Mouse (Mus musculus) midbrain, embryonic 14.5 days (tissue): ENCODE measurements around the gene Adamts14. TPM values are rescaled to one million over a fixed set of nuclear protein-coding genes. Genes with fewer than 3 reads are reported as not detected.

Experiments used
- ATAC-seq: fragments of 200-750 bp; cut with Nextera tagmentation; 2 replicates; pipeline ENCODE4 v1.8.0; 2017; ENCODE audit warnings: moderate number of reproducible peaks, moderate library complexity; ENCODE audit not compliant: low FRiP score, low TSS enrichment
- DNase-seq: peaks from one replicate; pipeline ENCODE4 v3.0.0-alpha.2; 2015
- H3K27ac ChIP-seq: fragments of 300-500 bp; sonication (generic); replicated peaks from 2 replicates; pipeline ENCODE4 v1.5.1; 2014; ENCODE audit warnings: mild to moderate bottlenecking, low read depth, low read length, moderate library complexity
- H3K27me3 ChIP-seq: fragments of 300-500 bp; sonication (generic); 2 replicates; pipeline ENCODE4 v1.6.1; 2014; ENCODE audit warnings: low read length, control low read depth, mixed read lengths; ENCODE audit not compliant: control insufficient read depth, insufficient read depth
- H3K36me3 ChIP-seq: fragments of 300-500 bp; sonication (generic); 2 replicates; pipeline ENCODE4 v1.6.1; 2014; ENCODE audit warnings: low read length, control low read depth; ENCODE audit not compliant: control insufficient read depth, insufficient read depth
- H3K4me1 ChIP-seq: fragments of 300-500 bp; sonication (generic); 2 replicates; pipeline ENCODE4 v1.6.1; 2014; ENCODE audit warnings: mild to moderate bottlenecking, antibody characterized with exemption, low read length, control low read depth; ENCODE audit not compliant: control insufficient read depth, insufficient read depth
- H3K4me2 ChIP-seq: fragments of 300-500 bp; sonication (generic); 2 replicates; pipeline ENCODE4 v1.6.1; 2014; ENCODE audit warnings: mild to moderate bottlenecking, low read length, moderate library complexity
- H3K4me3 ChIP-seq: fragments of 300-500 bp; sonication (generic); replicated peaks from 2 replicates; pipeline ENCODE4 v1.5.1; 2014; ENCODE audit warnings: low read depth, low read length
- H3K9ac ChIP-seq: fragments of 300-500 bp; sonication (generic); replicated peaks from 2 replicates; pipeline ENCODE4 v1.6.1; 2014; ENCODE audit warnings: mild to moderate bottlenecking, low read length, moderate library complexity
- H3K9me3 ChIP-seq: fragments of 300-500 bp; sonication (generic); 2 replicates; pipeline ENCODE4 v1.6.1; 2016; ENCODE audit warnings: low read length, control low read depth, mixed read lengths; ENCODE audit not compliant: control insufficient read depth
- WGBS: fragments of 180-500 bp; shearing (Covaris S2); extraction: QIAGEN DNeasy Blood & Tissue Kit; methylation state at CpG from one replicate; pipeline ENCODE4 v1.1.7; 2014; 5-methylcytosine and 5-hydroxymethylcytosine counted together
- polyA plus RNA-seq: library from polyadenylated mRNA; unstranded; fragments of >200 nt; fragmentation: Nextera tagmentation; extraction: Ambion mirVana; gene quantifications from 2 replicates; pipeline ENCODE4 v1.2.1, GENCODE M21; 2014

Gene Adamts14
- polyA plus RNA-seq, 1 experiment from 2014 or later = 0.22 TPM

DNA sequence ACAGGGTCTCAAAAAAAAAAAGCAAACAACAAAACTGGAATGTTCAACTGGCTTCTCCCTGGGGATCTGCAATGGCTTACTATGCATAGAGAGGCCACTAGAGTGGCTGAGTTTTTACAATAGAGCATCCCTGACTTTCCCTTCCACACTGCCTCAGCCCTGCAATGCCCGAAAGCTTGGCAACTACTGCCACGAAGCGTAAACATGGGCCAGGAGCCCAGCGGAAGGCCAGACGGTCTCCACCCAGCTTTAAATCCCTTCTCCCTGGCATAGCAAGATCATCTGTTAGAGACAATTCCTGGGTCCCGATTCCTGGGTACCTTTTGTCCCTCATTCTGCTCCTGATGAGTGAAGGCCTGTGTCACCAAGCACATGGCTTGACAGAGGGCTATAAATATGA lies 30.8 kb upstream of the Adamts14 start:
- 85% methylated on average over 6 of the region's 6 CpGs for WGBS
- Histone ChIP-seq H3K36me3 (no peaks in the 10 kb centered on the region), H3K4me3 (no peak overlapping the region), H3K27ac (no peak overlapping the region), H3K4me1 (no peaks in the 10 kb centered on the region), H3K9ac (no peak overlapping the region), H3K4me2 (no peak overlapping the region), H3K9me3 (no peaks in the 10 kb centered on the region), H3K27me3 (no peaks in the 10 kb centered on the region)
- ATAC-seq (no peak), DNase-seq (no peak)

DNA sequence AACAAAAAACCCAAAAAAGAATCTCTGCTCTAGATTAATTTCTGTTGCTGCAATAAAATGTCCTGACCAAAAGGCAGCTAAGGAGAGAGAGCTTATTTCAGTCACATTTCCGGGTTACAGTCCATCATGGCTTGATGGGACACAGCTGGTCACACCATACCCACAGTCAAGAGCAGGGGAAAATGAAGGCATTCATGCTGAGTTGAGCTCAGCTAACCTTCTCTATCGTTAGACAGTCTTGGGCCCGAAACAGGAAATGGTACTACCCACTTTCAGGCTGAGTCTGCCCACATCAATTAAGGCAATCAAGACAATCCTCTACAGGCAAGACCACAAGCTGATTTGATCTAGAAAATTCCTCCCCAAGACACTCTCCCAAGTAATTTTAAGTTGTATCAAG lies 27.8 kb upstream of the Adamts14 start:
- Histone ChIP-seq H3K36me3 (no peaks in the 10 kb centered on the region), H3K27ac (no peak overlapping the region), H3K9me3 (no peaks in the 10 kb centered on the region), H3K4me1 (no peaks in the 10 kb centered on the region), H3K9ac (no peak overlapping the region), H3K4me3 (no peak overlapping the region), H3K4me2 (no peak overlapping the region), H3K27me3 (no peaks in the 10 kb centered on the region)
- no peak for DNase-seq
- WGBS = 88% methylated on average over 3 of the region's 3 CpGs
- no peak for ATAC-seq

DNA sequence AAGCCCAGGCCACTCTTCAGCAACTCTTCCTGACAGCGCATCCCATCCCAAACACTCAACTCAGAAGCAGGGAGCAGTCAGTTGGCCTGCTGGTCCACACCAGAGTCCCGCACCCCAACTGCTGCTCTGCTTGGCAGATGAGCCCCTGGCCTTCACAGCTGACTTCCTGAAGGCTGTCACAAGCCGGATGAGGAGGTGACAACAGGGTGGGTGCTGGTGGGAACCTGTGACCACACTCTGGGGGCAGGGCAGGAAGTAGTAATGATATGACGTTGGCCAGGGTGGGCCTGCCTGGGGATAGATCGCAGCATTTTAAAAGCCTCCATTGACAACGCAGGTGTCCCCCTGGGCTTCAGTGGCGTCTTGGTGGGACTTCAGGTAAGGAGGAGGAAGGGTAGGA lies 24.2 kb upstream of the Adamts14 start, which contains the start of gene Prf1:
Gene Prf1, plus strand, starts transcription at position 357 of the 400 bp plus-strand sequence.
- no peak within 1 kb of the TSS for H3K9ac ChIP-seq
- DNase-seq (no peak), ATAC-seq (no peak)
- H3K27me3 ChIP-seq = no peaks in the 10 kb centered on the region
- no peak within 1 kb of the TSS for H3K4me2 ChIP-seq
- WGBS = 90% methylated on average over 7 of the region's 7 CpGs
- H3K27ac ChIP-seq = no peak within 1 kb of the TSS
- H3K4me1 ChIP-seq = no peaks in the 10 kb centered on the region
- no peaks in the 10 kb centered on the region for H3K9me3 ChIP-seq
- no peaks in the 10 kb centered on the region for H3K36me3 ChIP-seq
- no peak within 1 kb of the TSS for H3K4me3 ChIP-seq

DNA sequence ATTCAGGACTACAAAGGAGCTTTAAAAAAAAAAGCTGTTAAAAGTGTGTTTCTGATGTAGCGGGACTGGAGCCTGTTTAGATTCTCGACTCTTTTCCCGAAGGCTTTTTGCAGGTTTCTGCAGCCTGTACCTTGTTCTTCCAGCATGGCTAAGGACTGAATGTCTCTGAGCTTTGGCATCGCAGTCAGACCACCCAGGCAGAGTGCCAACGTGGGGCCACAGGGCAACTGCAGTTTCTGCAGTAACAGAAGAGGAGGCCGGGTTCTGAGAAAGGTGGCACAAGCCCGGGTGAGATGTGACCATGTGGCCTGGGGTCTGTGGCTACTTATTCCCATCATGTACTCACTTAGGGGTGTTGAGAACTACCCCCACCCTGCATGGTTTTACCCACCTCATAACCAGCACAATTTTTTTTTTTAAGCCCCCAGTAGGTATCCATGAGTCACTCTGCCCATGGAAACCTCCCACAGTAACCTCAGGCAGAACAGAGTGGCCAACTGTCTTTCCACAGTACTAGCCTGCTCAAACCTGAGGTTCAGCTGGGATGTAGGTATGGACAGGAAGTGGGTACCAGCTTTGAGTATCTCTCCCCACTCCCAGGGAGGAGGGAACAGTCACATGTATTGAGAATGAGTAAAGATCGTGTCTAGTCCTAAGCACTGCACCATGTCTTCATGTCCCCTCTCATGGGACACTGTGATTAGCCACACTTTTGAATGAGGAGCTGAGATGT lies 23.6 kb upstream of the Adamts14 start:
- H3K9ac ChIP-seq = no peak overlapping the region
- no peaks in the 10 kb centered on the region for H3K36me3 ChIP-seq
- H3K4me3 ChIP-seq = no peak overlapping the region
- 85% methylated on average over 8 of the region's 8 CpGs for WGBS
- ATAC-seq (no peak), DNase-seq (no peak)
- no peaks in the 10 kb centered on the region for H3K27me3 ChIP-seq
- H3K4me2 ChIP-seq = no peak overlapping the region
- H3K4me1 ChIP-seq = no peaks in the 10 kb centered on the region
- H3K27ac ChIP-seq = no peak overlapping the region
- no peaks in the 10 kb centered on the region for H3K9me3 ChIP-seq

DNA sequence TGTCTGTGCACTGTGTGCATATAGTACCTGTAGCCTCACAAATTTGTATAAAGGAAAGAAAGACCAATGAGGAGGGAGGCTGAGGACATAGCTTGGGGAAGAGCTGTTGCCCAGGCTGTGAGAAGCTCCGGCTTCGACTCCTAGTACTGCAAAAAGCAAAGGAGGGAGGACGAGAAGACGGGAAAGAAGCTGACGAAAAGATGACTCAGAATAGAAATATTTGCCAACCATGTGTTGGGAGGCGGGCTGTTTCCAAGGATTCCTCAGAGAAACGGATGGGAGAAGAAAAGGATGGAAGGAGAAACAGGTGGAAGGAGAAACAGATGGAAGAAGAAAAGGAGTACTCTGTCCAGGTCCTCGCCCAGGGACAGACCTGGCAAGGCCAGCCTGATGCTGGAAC lies 21.0 kb upstream of the Adamts14 start:
- H3K9ac ChIP-seq = no peak overlapping the region
- DNase-seq = no peak
- no peaks in the 10 kb centered on the region for H3K36me3 ChIP-seq
- H3K4me1 ChIP-seq = no peaks in the 10 kb centered on the region
- no peak overlapping the region for H3K27ac ChIP-seq
- 91% methylated on average over 8 of the region's 8 CpGs for WGBS
- H3K4me3 ChIP-seq = no peak overlapping the region
- H3K4me2 ChIP-seq = no peak overlapping the region
- no peaks in the 10 kb centered on the region for H3K9me3 ChIP-seq
- no peak for ATAC-seq
- H3K27me3 ChIP-seq = no peaks in the 10 kb centered on the region

DNA sequence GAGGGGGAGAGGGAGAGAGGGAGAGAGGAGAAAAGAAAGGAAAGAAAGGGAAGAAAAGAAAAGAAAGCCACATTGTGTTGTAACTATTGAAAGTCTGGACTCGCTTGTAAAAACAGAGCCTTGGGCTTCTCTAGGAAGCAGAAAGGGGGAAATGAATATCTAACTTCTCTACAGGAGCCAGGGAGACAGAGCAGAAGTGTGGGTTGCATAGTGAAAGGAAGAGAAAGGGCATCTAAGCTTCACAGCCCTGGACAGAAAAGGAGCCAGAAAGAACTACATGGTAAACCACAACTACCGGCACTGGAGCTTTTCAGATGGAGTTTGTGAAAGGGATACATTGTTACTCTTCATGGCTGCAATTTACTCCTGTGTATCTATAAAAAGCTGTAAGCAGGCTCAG lies 17.2 kb upstream of the Adamts14 start:
- WGBS = 46% methylated on average over 2 of the region's 2 CpGs
- no peaks in the 10 kb centered on the region for H3K4me1 ChIP-seq
- H3K9me3 ChIP-seq = no peaks in the 10 kb centered on the region
- DNase-seq = no peak
- no peak overlapping the region for H3K4me2 ChIP-seq
- H3K9ac ChIP-seq = no peak overlapping the region
- no peaks in the 10 kb centered on the region for H3K27me3 ChIP-seq
- no peaks in the 10 kb centered on the region for H3K36me3 ChIP-seq
- H3K27ac ChIP-seq = no peak overlapping the region
- no peak overlapping the region for H3K4me3 ChIP-seq
- ATAC-seq = no peak

DNA sequence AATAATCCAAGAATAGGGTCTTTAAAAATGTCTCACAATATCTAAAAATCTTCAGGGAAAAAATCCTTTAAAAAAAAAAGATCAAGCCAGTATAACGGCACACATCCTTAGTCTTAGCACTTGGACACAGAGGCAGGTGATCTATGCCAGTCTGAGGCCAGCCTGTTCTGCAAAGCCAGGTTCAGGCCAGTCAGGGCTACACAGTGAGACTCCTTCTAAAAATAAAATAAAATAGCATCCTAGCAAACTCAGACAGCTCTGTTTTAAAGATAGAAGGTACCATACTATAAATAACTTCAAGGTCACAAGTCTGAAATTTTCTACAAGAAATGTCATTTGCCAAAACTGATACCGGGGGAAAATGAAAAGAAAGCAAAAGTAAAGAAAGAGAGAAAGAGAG lies 16.8 kb upstream of the Adamts14 start:
- no peak overlapping the region for H3K9ac ChIP-seq
- ATAC-seq (no peak), DNase-seq (no peak)
- no peak overlapping the region for H3K4me2 ChIP-seq
- H3K27ac ChIP-seq = no peak overlapping the region
- H3K27me3 ChIP-seq = no peaks in the 10 kb centered on the region
- 92% methylated on average over 2 of the region's 2 CpGs for WGBS
- no peaks in the 10 kb centered on the region for H3K4me1 ChIP-seq
- H3K4me3 ChIP-seq = no peak overlapping the region
- H3K36me3 ChIP-seq = no peaks in the 10 kb centered on the region
- H3K9me3 ChIP-seq = no peaks in the 10 kb centered on the region

DNA sequence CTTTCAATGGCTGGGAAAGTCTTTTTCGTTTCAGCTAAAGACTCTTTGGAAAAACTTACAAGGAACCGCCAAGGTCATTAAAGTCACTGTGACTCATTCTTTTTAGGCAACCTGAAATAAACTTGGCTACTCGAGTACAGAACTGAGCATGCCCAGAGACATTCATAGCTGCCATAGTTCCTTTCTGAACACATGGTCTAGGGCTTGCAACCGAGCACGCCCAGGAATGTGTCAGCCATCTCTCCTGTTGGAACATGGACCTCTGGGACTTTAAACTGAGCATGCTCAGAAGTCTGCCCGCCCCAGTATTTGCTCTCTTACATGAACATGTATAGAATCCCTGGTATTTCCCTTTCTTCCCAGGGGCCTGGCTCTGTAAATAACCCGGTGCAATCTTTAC lies 13.0 kb upstream of the Adamts14 start:
- Histone ChIP-seq H3K4me3 (no peak overlapping the region), H3K9me3 (no peaks in the 10 kb centered on the region), H3K4me1 (no peaks in the 10 kb centered on the region), H3K27ac (no peak overlapping the region), H3K36me3 (no peaks in the 10 kb centered on the region), H3K4me2 (no peak overlapping the region), H3K27me3 (no peaks in the 10 kb centered on the region), H3K9ac (no peak overlapping the region)
- ATAC-seq = no peak
- peak; percentile 16 for DNase-seq
- WGBS = 60% methylated on average over 7 of the region's 7 CpGs

DNA sequence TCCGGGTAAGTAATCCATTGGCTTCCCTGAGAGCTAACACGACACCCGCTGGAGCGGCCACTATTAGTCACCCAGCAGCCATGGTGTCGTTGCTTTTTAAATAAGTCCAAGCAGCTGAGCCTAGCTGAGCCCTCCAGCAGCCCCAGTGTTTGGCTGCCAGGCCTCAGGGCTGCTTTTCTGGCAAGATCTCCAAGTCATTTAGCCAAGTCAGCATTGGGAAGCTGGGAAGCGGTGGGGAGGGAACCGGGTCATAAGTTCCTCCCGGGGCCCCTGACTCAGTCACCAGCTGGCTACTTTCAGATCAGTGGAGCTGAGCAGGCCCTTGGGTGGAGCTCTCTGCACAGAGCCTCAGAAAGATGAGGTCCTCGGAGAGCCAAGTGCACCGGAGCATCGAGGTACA lies 12.0 kb upstream of the Adamts14 start:
- DNase-seq (no peak), ATAC-seq (no peak)
- H3K36me3 ChIP-seq = no peaks in the 10 kb centered on the region
- no peak overlapping the region for H3K4me3 ChIP-seq
- no peaks in the 10 kb centered on the region for H3K4me1 ChIP-seq
- no peak overlapping the region for H3K27ac ChIP-seq
- H3K9me3 ChIP-seq = no peaks in the 10 kb centered on the region
- no peak overlapping the region for H3K4me2 ChIP-seq
- WGBS = 81% methylated on average over 11 of the region's 11 CpGs
- no peaks in the 10 kb centered on the region for H3K27me3 ChIP-seq
- no peak overlapping the region for H3K9ac ChIP-seq
